Mouse (Mus musculus) spleen, postnatal 4 days (tissue): ENCODE data around the gene Asb14.
"Not testable (repeated sequence)": the region's sequence is repeated elsewhere in the genome, so short reads cannot be mapped to it uniquely, and the experiment has no call there.

Source experiments
- DNase-seq, 2 experiments: peaks; one replicate each; pipeline ENCODE4 v3.0.0; 2022; ENCODE audit warnings: low spot score in 2 of 2

Asb14 gene

DNA sequence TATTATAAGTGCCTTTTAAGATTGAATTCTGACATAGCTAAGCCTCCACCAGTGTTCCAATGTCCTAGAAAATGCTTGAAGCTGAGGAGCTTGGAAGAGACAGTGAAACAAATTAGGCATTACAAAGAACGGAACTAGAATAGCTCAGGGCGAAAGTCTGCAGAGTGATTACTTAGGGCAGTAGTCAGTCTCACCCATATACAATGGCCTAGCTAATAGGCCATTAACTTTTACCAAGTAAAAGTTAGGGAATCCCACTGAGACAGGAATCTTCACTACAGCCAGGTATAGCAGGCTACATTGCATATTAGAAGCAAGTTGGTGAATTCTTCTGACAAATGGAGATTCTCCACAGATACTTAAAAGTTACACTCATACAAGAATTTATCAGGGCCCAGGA is 61.8 kb downstream of the Asb14 start:
- DNase-seq, result not testable (repeated sequence)

- no peak for DNase-seq
Measured at GRCm38 (mm10) chr14:26960518-26960917, 66.2 kb downstream of the Asb14 start.
